Mouse (Mus musculus) hindbrain, embryonic 12.5 days (tissue): ENCODE results near the gene Grik4. TPM values are rescaled to one million over a fixed set of nuclear protein-coding genes. Genes with fewer than 3 reads are reported as not detected.

Experiments
- ATAC-seq: fragments of 200-750 bp; cut with Nextera tagmentation; 2 replicates; pipeline ENCODE4 v1.8.0; 2017; ENCODE audit warnings: moderate TSS enrichment; ENCODE audit not compliant: low FRiP score
- H3K27ac ChIP-seq: fragments of 300-500 bp; sonication (generic); 2 replicates; pipeline ENCODE4 v1.5.1; 2016; ENCODE audit warnings: mild to moderate bottlenecking
- H3K27me3 ChIP-seq: fragments of 300-500 bp; sonication (generic); 2 replicates; pipeline ENCODE4 v1.6.1; 2016; ENCODE audit warnings: mild to moderate bottlenecking
- H3K36me3 ChIP-seq: fragments of 300-500 bp; sonication (generic); 2 replicates; pipeline ENCODE4 v1.6.1; 2016; ENCODE audit warnings: mild to moderate bottlenecking
- H3K4me1 ChIP-seq: fragments of 300-500 bp; sonication (generic); 2 replicates; pipeline ENCODE4 v1.6.1; 2016
- H3K4me2 ChIP-seq: fragments of 300-500 bp; sonication (generic); replicated peaks from 2 replicates; pipeline ENCODE4 v1.6.1; 2016; ENCODE audit warnings: mild to moderate bottlenecking
- H3K4me3 ChIP-seq: fragments of 300-500 bp; sonication (generic); 2 replicates; pipeline ENCODE4 v1.5.1; 2016; ENCODE audit warnings: mild to moderate bottlenecking
- H3K9ac ChIP-seq: fragments of 300-500 bp; sonication (generic); 2 replicates; pipeline ENCODE4 v1.6.1; 2016; ENCODE audit warnings: mild to moderate bottlenecking, moderate library complexity
- H3K9me3 ChIP-seq: fragments of 300-500 bp; sonication (generic); replicated peaks from 2 replicates; pipeline ENCODE4 v1.6.1; 2016; ENCODE audit warnings: mild to moderate bottlenecking
- WGBS: fragments of 180-500 bp; shearing (Covaris S2); methylation state at CpG from one replicate; pipeline ENCODE4 v1.1.7; 2016; 5-methylcytosine and 5-hydroxymethylcytosine counted together
- polyA plus RNA-seq: library from polyadenylated mRNA; unstranded; fragments of >200 nt; fragmentation: Nextera tagmentation; extraction: Ambion mirVana; gene quantifications from 2 replicates; pipeline ENCODE4 v1.2.1, GENCODE M21; 2016

Gene Grik4
- polyA plus RNA-seq, 1 experiment from 2014 or later: 5.6 TPM

GRCm38 (mm10) chr9:42857756-42858155 lies 86.5 kb downstream of the Grik4 start:
- Histone ChIP-seq H3K4me3 (no peak overlapping the region), H3K9ac (no peak overlapping the region), H3K9me3 (no peaks in the 10 kb centered on the region), H3K27me3 (peaks cover 20% of the 10 kb centered on the region; the same call in 1 of the 2 replicates), H3K27ac (no peak overlapping the region), H3K4me1 (peaks cover 5% of the 10 kb centered on the region; the same call in 1 of the 2 replicates), H3K36me3 (no peaks in the 10 kb centered on the region), H3K4me2 (no peak overlapping the region)
- 73% methylated on average over 3 of the region's 3 CpGs for WGBS
- no peak for ATAC-seq

GRCm38 (mm10) chr9:42853077-42853476 lies 91.2 kb downstream of the Grik4 start:
- no peak overlapping the region for H3K4me2 ChIP-seq
- H3K27ac ChIP-seq: no peak overlapping the region
- no peaks in the 10 kb centered on the region for H3K36me3 ChIP-seq
- peaks cover 3% of the 10 kb centered on the region; the same call in 1 of the 2 replicates for H3K27me3 ChIP-seq
- H3K4me1 ChIP-seq: peaks cover 4% of the 10 kb centered on the region
- 88% methylated on average over 3 of the region's 3 CpGs for WGBS
- ATAC-seq: no peak
- H3K9me3 ChIP-seq: no peaks in the 10 kb centered on the region
- H3K4me3 ChIP-seq: no peak overlapping the region
- no peak overlapping the region for H3K9ac ChIP-seq

DNA sequence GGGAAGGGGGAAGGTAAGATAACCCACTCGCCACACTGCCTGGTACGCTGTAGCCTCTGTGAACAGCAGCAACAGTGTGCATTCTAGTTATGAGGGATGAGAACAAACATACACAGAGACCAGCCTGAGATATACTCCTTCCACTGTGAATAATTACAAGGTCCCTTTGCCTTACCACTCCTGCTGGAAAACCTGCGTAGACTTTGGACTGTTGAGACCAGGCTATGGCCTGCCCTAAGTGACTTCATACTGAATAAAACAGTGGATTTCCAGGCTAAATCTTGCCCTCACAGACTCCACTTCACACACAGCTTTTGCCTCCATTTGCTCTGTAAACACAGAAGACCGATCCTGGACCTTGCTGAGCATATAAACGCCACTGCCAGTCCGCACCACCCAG lies 94.2 kb downstream of the Grik4 start:
- WGBS: 82% methylated on average over 6 of the region's 6 CpGs
- ATAC-seq: no peak
- Histone ChIP-seq H3K9me3 (no peaks in the 10 kb centered on the region), H3K27me3 (no peaks in the 10 kb centered on the region), H3K4me1 (peaks cover 9% of the 10 kb centered on the region), H3K9ac (no peak overlapping the region), H3K36me3 (no peaks in the 10 kb centered on the region), H3K4me3 (no peak overlapping the region), H3K4me2 (no peak overlapping the region), H3K27ac (no peak overlapping the region)

DNA sequence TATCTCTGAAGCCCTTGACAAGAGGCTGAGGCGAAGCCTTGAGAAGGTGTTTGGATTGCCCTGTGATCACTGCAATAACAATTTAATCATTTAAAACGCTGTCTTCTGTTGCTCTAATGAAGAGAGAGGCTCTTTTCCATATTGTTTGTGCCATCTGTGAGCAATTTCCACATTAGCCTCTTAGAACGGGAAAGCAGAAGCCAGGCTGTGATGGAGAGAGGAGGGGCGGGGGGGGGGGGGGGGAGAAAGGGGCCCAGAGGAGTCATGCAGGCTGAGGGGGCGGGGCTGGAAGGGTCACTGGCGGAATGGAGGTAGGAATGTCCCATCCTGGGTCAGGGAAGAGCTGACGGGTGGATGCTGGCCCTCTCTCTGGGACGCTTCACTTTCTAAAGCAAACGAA lies 96.2 kb downstream of the Grik4 start:
- no peak for ATAC-seq
- Histone ChIP-seq H3K4me2 (no peak overlapping the region), H3K4me3 (no peak overlapping the region), H3K27me3 (no peaks in the 10 kb centered on the region; the same call in 1 of the 2 replicates), H3K9ac (no peak overlapping the region), H3K27ac (no peak overlapping the region), H3K36me3 (no peaks in the 10 kb centered on the region), H3K4me1 (peaks cover 9% of the 10 kb centered on the region), H3K9me3 (no peaks in the 10 kb centered on the region)
- WGBS: 21% methylated on average over 8 of the region's 9 CpGs

- H3K27me3 ChIP-seq: no peaks in the 10 kb centered on the region; the same call in 1 of the 2 replicates
- H3K27ac ChIP-seq: no peak overlapping the region
- no peaks in the 10 kb centered on the region for H3K9me3 ChIP-seq
- no peak overlapping the region for H3K4me3 ChIP-seq
- WGBS: 79% methylated on average over 10 of the region's 10 CpGs
- no peak for ATAC-seq
- H3K36me3 ChIP-seq: no peaks in the 10 kb centered on the region
- no peak overlapping the region for H3K4me2 ChIP-seq
- H3K4me1 ChIP-seq: peaks cover 9% of the 10 kb centered on the region
- H3K9ac ChIP-seq: no peak overlapping the region
These were observed 97.4 kb downstream of the Grik4 start for GRCm38 (mm10) chr9:42846676-42847425.

GRCm38 (mm10) chr9:42846139-42846538 lies 98.2 kb downstream of the Grik4 start:
- H3K4me1 ChIP-seq: peaks cover 9% of the 10 kb centered on the region

DNA sequence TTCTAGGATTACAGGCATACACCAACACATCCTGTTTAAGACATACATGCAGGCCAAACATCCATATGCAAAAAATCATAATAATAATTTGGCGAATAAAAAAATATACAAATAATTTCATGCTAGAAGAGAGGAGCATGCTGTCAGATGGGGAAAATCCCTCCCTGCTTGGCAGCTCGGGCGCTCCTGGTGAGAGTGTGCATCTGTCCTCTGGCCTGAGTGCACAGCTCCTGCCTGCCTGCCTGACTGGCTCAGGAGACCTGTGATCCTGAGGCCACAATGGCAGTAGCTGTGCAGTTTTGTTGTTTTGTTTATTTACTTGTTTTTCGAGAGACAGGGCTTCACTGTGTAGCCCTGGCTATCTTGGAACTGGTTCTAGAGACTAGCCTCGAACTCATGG lies 100.0 kb downstream of the Grik4 start:
- Histone ChIP-seq H3K4me3 (no peak overlapping the region), H3K27ac (no peak overlapping the region), H3K4me2 (no peak overlapping the region), H3K9me3 (no peaks in the 10 kb centered on the region), H3K36me3 (no peaks in the 10 kb centered on the region), H3K9ac (no peak overlapping the region), H3K27me3 (no peaks in the 10 kb centered on the region; the same call in 1 of the 2 replicates), H3K4me1 (peaks cover 9% of the 10 kb centered on the region)
- 88% methylated on average over 5 of the region's 5 CpGs for WGBS
- no peak for ATAC-seq

More at GRCm38 (mm10) chr9:42846139-42846538, 98.2 kb downstream of the Grik4 start:
- Histone ChIP-seq H3K27me3 (no peaks in the 10 kb centered on the region; the same call in 1 of the 2 replicates), H3K27ac (no peak overlapping the region), H3K4me2 (no peak overlapping the region), H3K9me3 (no peaks in the 10 kb centered on the region), H3K9ac (no peak overlapping the region), H3K4me3 (no peak overlapping the region), H3K36me3 (no peaks in the 10 kb centered on the region)
- ATAC-seq: no peak
- 66% methylated on average over 3 of the region's 4 CpGs for WGBS

GRCm38 (mm10) chr9:42838299-42838698 lies 106.0 kb downstream of the Grik4 start:
- Histone ChIP-seq H3K27ac (no peak overlapping the region), H3K36me3 (no peaks in the 10 kb centered on the region), H3K27me3 (no peaks in the 10 kb centered on the region), H3K9me3 (no peaks in the 10 kb centered on the region), H3K4me1 (no peaks in the 10 kb centered on the region), H3K4me2 (no peak overlapping the region), H3K4me3 (no peak overlapping the region), H3K9ac (no peak overlapping the region)
- 72% methylated on average over 5 of the region's 5 CpGs for WGBS
- no peak for ATAC-seq

GRCm38 (mm10) chr9:42837498-42837897 lies 106.8 kb downstream of the Grik4 start:
- Histone ChIP-seq H3K9me3 (no peaks in the 10 kb centered on the region), H3K27me3 (no peaks in the 10 kb centered on the region), H3K4me2 (no peak overlapping the region), H3K4me3 (no peak overlapping the region), H3K27ac (no peak overlapping the region), H3K36me3 (no peaks in the 10 kb centered on the region), H3K4me1 (no peaks in the 10 kb centered on the region), H3K9ac (no peak overlapping the region)
- no peak for ATAC-seq
- WGBS: 77% methylated on average over 6 of the region's 6 CpGs

- no peak for ATAC-seq
- 76% methylated on average over 6 of the region's 6 CpGs for whole genome bisulfite sequencing
- Histone ChIP-seq H3K4me3 (no peak overlapping the region), H3K9me3 (no peaks in the 10 kb centered on the region), H3K9ac (no peak overlapping the region), H3K4me1 (peaks cover 3% of the 10 kb centered on the region; the same call in 1 of the 2 replicates), H3K36me3 (no peaks in the 10 kb centered on the region), H3K4me2 (no peak overlapping the region), H3K27ac (no peak overlapping the region), H3K27me3 (peaks cover 2% of the 10 kb centered on the region; the same call in 1 of the 2 replicates)
These were observed 112.7 kb downstream of the Grik4 start for GRCm38 (mm10) chr9:42831558-42831957.

DNA sequence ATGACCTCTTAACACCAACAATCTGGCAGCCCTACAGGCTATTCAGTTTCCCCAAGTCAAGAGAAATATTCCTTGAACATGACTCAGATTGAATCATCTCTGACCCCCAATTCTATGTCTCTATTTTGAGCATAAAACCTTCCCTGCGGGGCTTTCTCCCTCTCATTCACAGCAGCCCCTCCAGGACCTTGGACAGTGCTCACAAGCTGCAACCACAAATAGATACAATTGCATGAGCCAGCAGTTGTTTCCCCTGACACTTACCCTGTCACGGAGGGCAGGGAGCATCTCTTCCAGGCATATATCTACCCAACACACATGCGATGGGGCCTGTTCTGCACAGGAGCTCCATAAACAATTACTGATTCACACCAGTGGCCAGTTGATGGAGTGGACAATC lies 125.0 kb downstream of the Grik4 start:
- WGBS: 42% methylated on average over 3 of the region's 3 CpGs
- H3K27me3 ChIP-seq: peaks cover 5% of the 10 kb centered on the region
- peaks cover 9% of the 10 kb centered on the region for H3K4me1 ChIP-seq
- no peak overlapping the region for H3K9ac ChIP-seq
- no peak overlapping the region for H3K4me2 ChIP-seq
- H3K36me3 ChIP-seq: no peaks in the 10 kb centered on the region
- no peaks in the 10 kb centered on the region for H3K9me3 ChIP-seq
- ATAC-seq: no peak; the same call in 1 of the 2 replicates
- no peak overlapping the region for H3K4me3 ChIP-seq
- 0 out of 2 replicates have a peak overlapping the region, but pooled peaks have one; percentile 40 for H3K27ac ChIP-seq

DNA sequence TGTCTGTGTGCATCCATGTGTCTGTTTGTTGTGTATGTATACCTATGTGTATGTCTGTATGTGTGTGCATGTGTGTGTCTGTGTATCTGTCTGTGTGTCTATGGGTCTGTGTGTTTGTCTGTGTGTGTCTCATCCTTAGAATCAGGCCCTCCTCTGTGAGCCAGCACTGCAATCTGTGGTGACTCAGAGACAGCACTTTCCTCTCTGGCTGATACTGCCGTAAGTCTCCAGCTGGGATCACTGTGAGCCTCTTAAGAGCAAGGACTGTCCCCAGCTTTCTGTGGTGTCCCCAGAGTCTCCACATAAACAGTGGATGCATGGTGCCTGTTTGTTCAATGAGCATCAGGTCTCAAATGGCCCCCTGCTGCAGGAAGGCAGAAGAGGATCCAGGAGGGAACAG lies 127.5 kb downstream of the Grik4 start:
- no peak overlapping the region for H3K4me3 ChIP-seq
- no peak overlapping the region for H3K4me2 ChIP-seq
- WGBS: 60% methylated on average over 1 of the region's 1 CpGs
- H3K9me3 ChIP-seq: no peaks in the 10 kb centered on the region
- no peaks in the 10 kb centered on the region for H3K27me3 ChIP-seq
- H3K36me3 ChIP-seq: no peaks in the 10 kb centered on the region
- no peak overlapping the region for H3K27ac ChIP-seq
- no peak overlapping the region for H3K9ac ChIP-seq
- H3K4me1 ChIP-seq: peaks cover 9% of the 10 kb centered on the region
- no peak for ATAC-seq

GRCm38 (mm10) chr9:42809146-42809545 lies 135.1 kb downstream of the Grik4 start:
- no peak for ATAC-seq
- Histone ChIP-seq H3K27ac (no peak overlapping the region), H3K4me1 (no peaks in the 10 kb centered on the region), H3K9ac (no peak overlapping the region), H3K4me3 (no peak overlapping the region), H3K9me3 (no peaks in the 10 kb centered on the region), H3K27me3 (0 out of 2 replicates have a peak, but pooled peaks cover 4% of the 10 kb centered on the region), H3K4me2 (no peak overlapping the region), H3K36me3 (no peaks in the 10 kb centered on the region)
- WGBS: 95% methylated on average over 3 of the region's 3 CpGs
